Mouse (Mus musculus) bone marrow macrophage, adult 2 months (primary cell): ENCODE data around the gene Doc2a.

Source experiments
- CTCF ChIP-seq: IDR thresholded peaks from 2 replicates; pipeline ENCODE4 v1.5.1; 2012; ENCODE audit warnings: low read depth, mild to moderate bottlenecking, low read length, moderate library complexity
- POLR2A ChIP-seq: IDR thresholded peaks from 2 replicates; pipeline ENCODE4 v1.6.1; 2012; ENCODE audit warnings: mild to moderate bottlenecking, low read depth, low read length, borderline replicate concordance

DNA sequence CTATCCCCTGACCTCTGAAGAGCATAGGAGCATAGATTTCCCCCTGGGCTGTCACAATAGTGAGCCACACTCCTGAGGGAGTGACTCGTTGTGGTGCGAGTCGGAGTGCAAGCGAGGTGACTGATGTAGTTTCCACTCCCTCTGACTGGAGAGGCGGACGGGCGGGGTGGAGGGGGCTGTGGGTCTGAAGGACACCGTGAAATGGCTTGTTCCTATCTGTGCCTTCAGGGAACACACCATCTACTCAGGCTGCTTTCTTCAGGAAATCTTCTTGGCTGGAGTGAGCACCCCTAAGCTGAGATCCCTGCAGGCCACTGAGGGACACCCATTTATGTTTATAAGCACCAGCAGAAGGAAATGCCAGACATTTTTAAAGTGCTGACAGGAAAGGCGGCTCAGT is 24.5 kb upstream of the Doc2a start:
- TF ChIP-seq CTCF (no peak), POLR2A (no peak)
